Mouse (Mus musculus): ENCODE measurements at regions not wholly inside any gene's neighbourhood (a gene's known extent, or its start where the extent isn't known, plus 50 kb on each side); places are given as distances from the start of the nearest gene placed in this dataset.

GRCm38 (mm10) chr9:83273361-83273975 lies 127.0 kb upstream of the Hmgn3 start:
- TF ChIP-seq CTCF (conservative IDR thresholded peaks at IDR 0.05; ENCODE audit: insufficient read depth, insufficient read length, low read depth, low read length) (no peak; the same call in 1 of the 2 replicates), POLR2A (IDR thresholded peaks at IDR 0.05; ENCODE audit: low read depth, low read length) (no peak)
